Mouse (Mus musculus): ENCODE data around the gene Ecm1. TPM values are rescaled to one million over a fixed set of nuclear protein-coding genes. Genes with fewer than 3 reads are reported as not detected.

Ecm1 gene
- polyA plus RNA-seq, 1 experiment from 2014 or later: 254 TPM

DNA sequence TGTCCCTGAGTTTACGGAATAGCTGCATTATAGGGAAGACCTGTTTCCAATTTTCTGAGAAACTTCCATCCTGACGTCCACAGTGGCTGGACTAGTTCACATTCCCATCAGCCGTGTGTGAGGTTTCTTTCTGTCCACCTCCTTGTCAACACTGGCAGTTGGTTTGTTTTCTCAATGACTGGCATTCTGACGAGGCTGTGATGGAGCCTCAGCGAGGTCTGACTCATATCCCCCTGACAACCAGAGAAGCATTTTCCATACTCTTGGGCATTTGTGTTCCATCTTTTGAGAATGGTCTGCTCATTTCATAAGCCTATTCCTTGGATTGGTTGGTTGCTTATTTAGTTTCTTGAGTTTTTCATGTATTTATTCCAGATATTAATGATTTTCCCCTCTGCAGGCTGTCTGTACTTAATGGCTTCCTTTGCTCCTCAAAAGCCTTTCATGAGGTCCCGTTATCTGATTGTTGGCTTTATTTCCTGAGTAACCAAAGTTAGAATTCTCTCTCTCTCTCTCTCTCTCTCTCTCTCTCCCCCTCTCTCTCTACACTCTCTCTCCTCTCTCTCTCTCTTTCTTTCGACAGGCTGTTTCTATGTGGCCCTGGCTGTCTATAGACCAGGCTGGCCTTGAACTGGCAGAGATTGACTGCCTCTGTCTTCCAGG lies 12.5 kb downstream of the Ecm1 start:
- Histone ChIP-seq H3K4me1 (replicated peaks; ENCODE audit: control insufficient read depth, insufficient read depth) (no peaks in the 10 kb centered on the region; the same call in 1 of the 2 replicates), H3K4me2 (replicated peaks; ENCODE audit: low read depth) (no peak overlapping the region), H3K9ac (ENCODE audit: low read length) (no peak overlapping the region), H3K27ac (replicated peaks) (no peak overlapping the region), H3K27me3 (ENCODE audit: control insufficient read depth, insufficient read depth, low read length) (no peaks in the 10 kb centered on the region), H3K9me3 (ENCODE audit: control insufficient read depth, low read length) (no peaks in the 10 kb centered on the region), H3K36me3 (ENCODE audit: control insufficient read depth, insufficient read depth, low read length) (no peaks in the 10 kb centered on the region), H3K4me3 (ENCODE audit: low read depth, low read length) (no peak overlapping the region)
- TF ChIP-seq EP300 (optimal IDR thresholded peaks at IDR 0.05): no peak
- TF ChIP-seq CTCF (IDR thresholded peaks at IDR 0.05; ENCODE audit: low read depth): no peak
- ATAC-seq (ENCODE audit: low FRiP score, low TSS enrichment): 0 out of 2 replicates have a peak, but pooled peaks have one; percentile 62
- no peak for DNase-seq (ENCODE audit: low spot score)
- 40% methylated on average over 7 of the region's 7 CpGs for WGBS

DNA sequence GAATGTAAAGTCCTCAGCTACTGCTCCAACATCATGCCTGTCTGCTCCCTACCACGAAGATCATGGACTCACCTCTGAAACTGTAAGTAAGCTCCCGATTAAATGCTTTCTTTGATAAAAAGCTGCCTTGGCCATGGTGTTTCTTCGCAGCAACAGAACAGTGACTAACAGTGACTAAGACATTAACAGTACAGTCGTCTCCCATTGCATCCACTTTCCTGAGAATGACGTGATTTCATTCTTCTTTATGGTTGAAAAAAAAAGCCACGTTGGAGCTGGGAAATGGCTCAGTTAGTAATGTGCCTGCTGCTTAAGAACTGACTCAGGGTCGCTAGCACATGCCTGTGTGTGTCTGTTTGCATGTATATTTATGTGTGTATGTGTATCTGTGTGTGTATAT lies 13.5 kb downstream of the Ecm1 start:
- no peak for ATAC-seq (ENCODE audit: low FRiP score, low TSS enrichment)
- H3K4me3 ChIP-seq (ENCODE audit: low read depth, low read length): no peak overlapping the region
- no peaks in the 10 kb centered on the region; the same call in 1 of the 2 replicates for H3K4me1 ChIP-seq (replicated peaks; ENCODE audit: control insufficient read depth, insufficient read depth)
- H3K9me3 ChIP-seq (ENCODE audit: control insufficient read depth, low read length): no peaks in the 10 kb centered on the region
- WGBS: 72% methylated on average over 7 of the region's 7 CpGs
- H3K36me3 ChIP-seq (ENCODE audit: control insufficient read depth, insufficient read depth, low read length): no peaks in the 10 kb centered on the region
- no peaks in the 10 kb centered on the region for H3K27me3 ChIP-seq (ENCODE audit: control insufficient read depth, insufficient read depth, low read length)
- no peak for TF ChIP-seq EP300 (optimal IDR thresholded peaks at IDR 0.05)
- TF ChIP-seq CTCF (IDR thresholded peaks at IDR 0.05; ENCODE audit: low read depth): no peak
- no peak for DNase-seq (ENCODE audit: low spot score)
- H3K9ac ChIP-seq (ENCODE audit: low read length): no peak overlapping the region
- no peak overlapping the region for H3K4me2 ChIP-seq (replicated peaks; ENCODE audit: low read depth)
- H3K27ac ChIP-seq (replicated peaks): no peak overlapping the region

DNA sequence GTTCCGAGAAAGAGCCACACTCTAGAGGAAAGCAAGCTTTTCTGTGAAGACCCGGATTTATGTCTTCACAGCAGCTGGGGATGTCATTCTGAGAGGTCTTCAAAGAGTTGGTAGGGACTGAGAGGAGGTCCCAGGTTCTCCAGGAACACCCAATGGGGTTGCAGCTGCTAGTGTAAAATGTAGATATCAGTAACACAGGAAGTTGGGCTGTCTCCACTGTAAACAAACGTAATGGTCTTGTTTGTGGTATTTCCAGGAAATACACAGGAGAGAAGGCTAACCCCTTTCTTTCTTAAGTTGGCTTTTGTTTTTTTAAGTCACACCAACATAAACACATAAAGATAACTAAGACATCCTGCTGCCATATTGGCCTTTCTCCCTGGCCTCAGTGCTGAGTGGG lies 17.0 kb downstream of the Ecm1 start:
- H3K27me3 ChIP-seq (ENCODE audit: control insufficient read depth, insufficient read depth, low read length): no peaks in the 10 kb centered on the region
- no peaks in the 10 kb centered on the region for H3K36me3 ChIP-seq (ENCODE audit: control insufficient read depth, insufficient read depth, low read length)
- no peaks in the 10 kb centered on the region; the same call in 1 of the 2 replicates for H3K4me1 ChIP-seq (replicated peaks; ENCODE audit: control insufficient read depth, insufficient read depth)
- H3K4me2 ChIP-seq (replicated peaks; ENCODE audit: low read depth): no peak overlapping the region
- WGBS: 62% methylated on average over 3 of the region's 3 CpGs
- no peak overlapping the region for H3K4me3 ChIP-seq (ENCODE audit: low read depth, low read length)
- H3K27ac ChIP-seq (replicated peaks): no peak overlapping the region
- TF ChIP-seq EP300 (optimal IDR thresholded peaks at IDR 0.05) (no peak), CTCF (IDR thresholded peaks at IDR 0.05; ENCODE audit: low read depth) (no peak)
- no peak overlapping the region for H3K9ac ChIP-seq (ENCODE audit: low read length)
- DNase-seq (ENCODE audit: low spot score): no peak
- no peak for ATAC-seq (ENCODE audit: low FRiP score, low TSS enrichment)
- no peaks in the 10 kb centered on the region for H3K9me3 ChIP-seq (ENCODE audit: control insufficient read depth, low read length)

DNA sequence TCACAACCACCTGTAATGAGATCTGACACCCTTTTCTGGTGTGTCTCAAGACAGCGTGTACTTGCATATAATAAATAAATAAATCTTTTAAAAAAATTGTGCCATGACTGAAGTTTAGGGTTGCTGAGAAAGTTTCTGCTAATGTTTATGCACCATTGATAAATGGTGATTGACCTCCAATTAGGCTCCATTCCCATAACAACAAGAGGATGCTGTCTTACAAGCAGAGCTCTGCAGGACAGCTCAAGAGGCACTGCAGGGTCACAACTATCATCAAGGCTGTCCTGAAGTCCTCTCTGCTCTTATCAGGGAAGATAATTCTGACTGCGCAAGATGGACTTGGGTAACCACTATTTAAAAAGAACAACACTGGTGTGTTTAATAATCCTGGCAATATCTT lies 21.2 kb downstream of the Ecm1 start:
- H3K4me1 ChIP-seq (replicated peaks; ENCODE audit: control insufficient read depth, insufficient read depth): no peaks in the 10 kb centered on the region
- no peaks in the 10 kb centered on the region for H3K9me3 ChIP-seq (ENCODE audit: control insufficient read depth, low read length)
- H3K27ac ChIP-seq (replicated peaks): no peak overlapping the region
- H3K4me2 ChIP-seq (replicated peaks; ENCODE audit: low read depth): no peak overlapping the region
- H3K27me3 ChIP-seq (ENCODE audit: control insufficient read depth, insufficient read depth, low read length): no peaks in the 10 kb centered on the region
- TF ChIP-seq EP300 (optimal IDR thresholded peaks at IDR 0.05) (no peak), CTCF (IDR thresholded peaks at IDR 0.05; ENCODE audit: low read depth) (no peak)
- DNase-seq (ENCODE audit: low spot score) (no peak), ATAC-seq (ENCODE audit: low FRiP score, low TSS enrichment) (no peak)
- WGBS: 67% methylated on average over 2 of the region's 2 CpGs
- H3K4me3 ChIP-seq (ENCODE audit: low read depth, low read length): no peak overlapping the region
- no peak overlapping the region for H3K9ac ChIP-seq (ENCODE audit: low read length)
- no peaks in the 10 kb centered on the region for H3K36me3 ChIP-seq (ENCODE audit: control insufficient read depth, insufficient read depth, low read length)

DNA sequence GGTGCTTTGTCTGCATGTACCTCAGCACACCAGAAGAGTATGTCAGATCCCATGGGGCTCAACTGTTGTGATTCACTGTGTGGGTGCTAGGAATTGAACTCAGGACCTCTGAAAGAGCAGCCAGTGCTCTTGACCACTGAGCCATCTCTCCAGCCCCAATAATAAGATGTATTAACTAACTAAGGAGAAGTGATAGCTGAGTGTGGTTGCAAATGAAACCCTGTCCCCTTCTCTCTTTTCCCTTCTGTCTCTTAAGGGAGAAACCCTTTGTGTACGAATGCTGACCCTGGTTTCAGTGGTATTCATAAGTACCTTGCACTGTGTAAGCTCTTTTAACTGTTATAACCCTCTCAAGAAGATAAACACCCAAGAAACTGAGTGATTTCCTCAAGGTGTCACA lies 23.3 kb downstream of the Ecm1 start:
- Histone ChIP-seq H3K27me3 (ENCODE audit: control insufficient read depth, insufficient read depth, low read length) (no peaks in the 10 kb centered on the region), H3K4me1 (replicated peaks; ENCODE audit: control insufficient read depth, insufficient read depth) (no peaks in the 10 kb centered on the region), H3K27ac (replicated peaks) (no peak overlapping the region), H3K4me3 (ENCODE audit: low read depth, low read length) (no peak overlapping the region), H3K36me3 (ENCODE audit: control insufficient read depth, insufficient read depth, low read length) (no peaks in the 10 kb centered on the region), H3K4me2 (replicated peaks; ENCODE audit: low read depth) (no peak overlapping the region), H3K9ac (ENCODE audit: low read length) (no peak overlapping the region), H3K9me3 (ENCODE audit: control insufficient read depth, low read length) (no peaks in the 10 kb centered on the region)
- no peak for ATAC-seq (ENCODE audit: low FRiP score, low TSS enrichment)
- no peak for DNase-seq (ENCODE audit: low spot score)
- no peak for TF ChIP-seq CTCF (IDR thresholded peaks at IDR 0.05; ENCODE audit: low read depth)
- no peak for TF ChIP-seq EP300 (optimal IDR thresholded peaks at IDR 0.05)
- WGBS: 75% methylated on average over 1 of the region's 1 CpGs

DNA sequence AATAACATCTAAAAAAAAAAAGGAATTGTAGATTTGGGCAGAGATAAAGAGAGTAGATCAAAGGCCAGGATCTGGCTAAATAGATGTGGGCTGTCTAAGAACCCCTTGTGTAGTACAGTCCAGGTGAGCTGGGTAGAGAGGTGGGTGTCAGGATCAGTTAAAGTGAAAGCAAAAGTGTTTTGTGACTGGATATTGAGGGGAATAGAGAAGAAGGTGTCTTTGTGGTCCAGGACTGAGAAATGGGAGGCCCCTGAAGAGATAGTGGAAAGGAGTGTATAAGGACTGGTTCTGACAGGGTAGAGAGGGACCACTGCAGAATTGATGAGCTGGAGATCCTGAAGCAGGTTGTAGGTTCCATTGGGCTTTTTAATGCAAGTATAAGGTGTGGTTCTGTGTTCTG lies 29.4 kb downstream of the Ecm1 start:
- Histone ChIP-seq H3K4me3 (ENCODE audit: low read depth, low read length) (no peak overlapping the region), H3K36me3 (ENCODE audit: control insufficient read depth, insufficient read depth, low read length) (no peaks in the 10 kb centered on the region), H3K27ac (replicated peaks) (no peak overlapping the region), H3K4me1 (replicated peaks; ENCODE audit: control insufficient read depth, insufficient read depth) (no peaks in the 10 kb centered on the region), H3K9me3 (ENCODE audit: control insufficient read depth, low read length) (no peaks in the 10 kb centered on the region), H3K4me2 (replicated peaks; ENCODE audit: low read depth) (no peak overlapping the region), H3K27me3 (ENCODE audit: control insufficient read depth, insufficient read depth, low read length) (no peaks in the 10 kb centered on the region), H3K9ac (ENCODE audit: low read length) (no peak overlapping the region)
- no peak for TF ChIP-seq EP300 (optimal IDR thresholded peaks at IDR 0.05)
- no peak for TF ChIP-seq CTCF (IDR thresholded peaks at IDR 0.05; ENCODE audit: low read depth)
- ATAC-seq (ENCODE audit: low FRiP score, low TSS enrichment) (0 out of 2 replicates have a peak, but pooled peaks have one; percentile 9), DNase-seq (ENCODE audit: low spot score) (no peak)

Measured in stomach, postnatal 0 days (tissue).